Mouse (Mus musculus) intestine, postnatal 0 days (tissue): Measurements from ENCODE around the gene Ypel1. TPM values are rescaled to one million over a fixed set of nuclear protein-coding genes. Genes with fewer than 3 reads are reported as not detected.

ENCODE experiments used
- ATAC-seq: fragments of 200-750 bp; cut with Nextera tagmentation; 2 replicates; pipeline ENCODE4 v1.8.0; 2017; ENCODE audit warnings: mild to moderate bottlenecking, moderate TSS enrichment, moderate library complexity
- H3K27ac ChIP-seq: fragments of 300-500 bp; sonication (generic); 2 replicates; pipeline ENCODE4 v1.5.1; 2014; ENCODE audit warnings: mild to moderate bottlenecking, low read depth, low read length, moderate library complexity
- H3K27me3 ChIP-seq: fragments of 300-500 bp; sonication (generic); replicated peaks from 2 replicates; pipeline ENCODE4 v1.6.1; 2014; ENCODE audit warnings: low read length, mixed read lengths; ENCODE audit not compliant: control insufficient read depth, insufficient read depth
- H3K36me3 ChIP-seq: fragments of 300-500 bp; sonication (generic); 2 replicates; pipeline ENCODE4 v1.6.1; 2014; ENCODE audit warnings: mild to moderate bottlenecking, moderate library complexity; ENCODE audit not compliant: control insufficient read depth, insufficient read depth
- H3K4me1 ChIP-seq: fragments of 300-500 bp; sonication (generic); replicated peaks from 2 replicates; pipeline ENCODE4 v1.6.1; 2014; ENCODE audit warnings: antibody characterized with exemption, low read length, mixed read lengths; ENCODE audit not compliant: control insufficient read depth, insufficient read depth
- H3K4me2 ChIP-seq: fragments of 300-500 bp; sonication (generic); replicated peaks from 2 replicates; pipeline ENCODE4 v1.6.1; 2014; ENCODE audit warnings: low read depth, mild to moderate bottlenecking, moderate library complexity
- H3K4me3 ChIP-seq: fragments of 300-500 bp; sonication (generic); 2 replicates; pipeline ENCODE4 v1.5.1; 2014; ENCODE audit warnings: low read depth, low read length
- H3K9ac ChIP-seq: fragments of 300-500 bp; sonication (generic); 2 replicates; pipeline ENCODE4 v1.6.1; 2014; ENCODE audit warnings: mild to moderate bottlenecking, low read depth, low read length
- H3K9me3 ChIP-seq: fragments of 300-500 bp; sonication (generic); 2 replicates; pipeline ENCODE4 v1.6.1; 2016; ENCODE audit warnings: mixed run types; ENCODE audit not compliant: control insufficient read depth
- CTCF ChIP-seq: sonication (generic); IDR thresholded peaks from 2 replicates; pipeline ENCODE4 v1.5.1; 2016; ENCODE audit warnings: low read depth, mild to moderate bottlenecking, control low read depth, antibody characterized with exemption, moderate library complexity
- WGBS: fragments of 180-500 bp; shearing (Covaris S2); extraction: QIAGEN DNeasy Blood & Tissue Kit; methylation state at CpG from one replicate; pipeline ENCODE4 v1.1.7; 2014; 5-methylcytosine and 5-hydroxymethylcytosine counted together
- polyA plus RNA-seq: library from polyadenylated mRNA; unstranded; fragments of >200 nt; fragmentation: Nextera tagmentation; extraction: Ambion mirVana; gene quantifications from 2 replicates; pipeline ENCODE4 v1.2.1, GENCODE M21; 2015

The Ypel1 gene
- polyA plus RNA-seq, 1 experiment from 2014 or later: 3.6 TPM

DNA sequence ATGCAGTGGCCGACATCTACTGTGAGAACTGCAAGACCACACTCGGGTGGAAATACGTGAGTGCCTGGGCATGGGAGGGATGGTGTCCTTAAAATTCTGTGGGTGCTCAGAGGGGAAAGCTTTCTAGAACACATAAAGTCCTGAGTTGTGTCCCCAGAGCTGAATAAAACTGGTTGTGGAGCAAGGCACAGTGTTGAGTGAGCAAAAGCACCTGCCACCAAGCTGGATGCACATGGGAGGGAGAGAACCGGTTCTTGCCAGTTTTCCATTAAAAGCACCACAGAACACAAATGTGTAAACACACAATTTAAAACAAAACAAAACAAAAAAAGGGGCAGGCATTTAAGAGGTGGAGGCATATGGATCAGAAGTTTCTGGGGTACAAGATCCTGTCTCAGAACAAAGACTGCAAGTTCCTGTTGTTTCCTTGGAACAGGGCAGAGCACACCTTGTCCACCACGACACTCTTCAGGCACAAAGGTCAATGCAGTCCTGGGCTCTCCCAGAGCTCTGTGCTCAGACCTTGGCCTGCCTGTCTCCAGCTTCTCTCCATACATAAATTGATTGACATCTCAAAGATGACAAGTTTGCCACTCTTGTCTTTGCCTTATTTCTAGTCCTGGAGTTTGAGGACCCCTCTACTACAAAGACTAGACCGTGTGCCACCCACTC, 12.8 kb downstream of the Ypel1 start:
- no peak overlapping the region for H3K4me3 ChIP-seq
- peak overlapping the region; percentile 47 for H3K27ac ChIP-seq
- H3K4me2 ChIP-seq: no peak overlapping the region
- H3K27me3 ChIP-seq: no peaks in the 10 kb centered on the region
- no peaks in the 10 kb centered on the region for H3K4me1 ChIP-seq
- peaks cover 29% of the 10 kb centered on the region for H3K36me3 ChIP-seq
- no peak overlapping the region for H3K9ac ChIP-seq
- H3K9me3 ChIP-seq: no peaks in the 10 kb centered on the region
- no peak for TF ChIP-seq CTCF
- WGBS: 78% methylated on average over 6 of the region's 6 CpGs
- peak; percentile 73 for ATAC-seq

DNA sequence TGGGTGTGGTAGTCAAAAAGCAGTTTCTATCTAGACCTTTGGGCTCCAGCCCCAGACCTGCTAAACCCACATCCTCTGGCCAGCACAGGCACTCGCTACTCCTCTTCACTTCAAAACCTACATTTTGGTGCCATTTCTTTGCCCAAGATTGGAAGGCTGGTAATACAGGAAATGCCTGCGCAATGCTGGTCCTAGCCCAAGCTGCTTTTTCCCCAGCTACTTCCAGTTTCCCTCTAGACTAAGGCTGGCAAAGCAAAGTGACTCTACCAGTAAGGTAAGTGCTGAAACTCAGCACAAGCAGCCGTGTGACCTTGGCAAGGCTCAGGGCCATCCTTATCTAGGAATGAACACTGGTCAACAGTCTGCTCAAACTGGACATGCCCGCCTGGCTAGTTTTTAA, 16.1 kb downstream of the Ypel1 start:
- H3K4me2 ChIP-seq: no peak overlapping the region
- no peak overlapping the region for H3K9ac ChIP-seq
- no peak overlapping the region for H3K4me3 ChIP-seq
- no peaks in the 10 kb centered on the region for H3K27me3 ChIP-seq
- peaks cover 63% of the 10 kb centered on the region for H3K36me3 ChIP-seq
- no peak for ATAC-seq
- 74% methylated on average over 4 of the region's 4 CpGs for WGBS
- no peaks in the 10 kb centered on the region for H3K9me3 ChIP-seq
- TF ChIP-seq CTCF: no peak
- H3K4me1 ChIP-seq: no peaks in the 10 kb centered on the region
- peak overlapping the region; percentile 22 for H3K27ac ChIP-seq

DNA sequence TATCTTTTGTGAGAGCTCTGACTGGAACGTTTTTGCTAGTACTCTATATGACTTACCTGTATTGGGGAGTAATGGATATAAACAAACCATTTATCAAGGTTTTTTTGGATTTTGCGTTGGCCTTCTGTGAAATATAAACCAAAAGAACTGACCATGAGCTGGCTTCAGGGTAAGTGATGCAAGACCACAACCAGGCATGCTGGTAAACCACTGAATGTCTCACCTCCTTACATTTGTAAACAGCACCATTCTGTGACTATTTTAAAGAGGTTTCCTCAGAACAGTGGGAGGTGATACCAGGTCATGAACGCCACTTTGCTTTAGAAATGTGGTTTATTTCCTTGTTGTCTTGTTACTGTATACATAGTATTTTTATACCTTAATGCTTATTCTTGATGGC, 16.7 kb downstream of the Ypel1 start:
- H3K4me3 ChIP-seq: no peak overlapping the region
- H3K36me3 ChIP-seq: peaks cover 69% of the 10 kb centered on the region
- H3K27me3 ChIP-seq: no peaks in the 10 kb centered on the region
- 57% methylated on average over 3 of the region's 3 CpGs for WGBS
- TF ChIP-seq CTCF: no peak
- H3K9me3 ChIP-seq: no peaks in the 10 kb centered on the region
- H3K27ac ChIP-seq: no peak overlapping the region
- no peaks in the 10 kb centered on the region for H3K4me1 ChIP-seq
- no peak overlapping the region for H3K9ac ChIP-seq
- no peak overlapping the region for H3K4me2 ChIP-seq
- no peak for ATAC-seq

DNA sequence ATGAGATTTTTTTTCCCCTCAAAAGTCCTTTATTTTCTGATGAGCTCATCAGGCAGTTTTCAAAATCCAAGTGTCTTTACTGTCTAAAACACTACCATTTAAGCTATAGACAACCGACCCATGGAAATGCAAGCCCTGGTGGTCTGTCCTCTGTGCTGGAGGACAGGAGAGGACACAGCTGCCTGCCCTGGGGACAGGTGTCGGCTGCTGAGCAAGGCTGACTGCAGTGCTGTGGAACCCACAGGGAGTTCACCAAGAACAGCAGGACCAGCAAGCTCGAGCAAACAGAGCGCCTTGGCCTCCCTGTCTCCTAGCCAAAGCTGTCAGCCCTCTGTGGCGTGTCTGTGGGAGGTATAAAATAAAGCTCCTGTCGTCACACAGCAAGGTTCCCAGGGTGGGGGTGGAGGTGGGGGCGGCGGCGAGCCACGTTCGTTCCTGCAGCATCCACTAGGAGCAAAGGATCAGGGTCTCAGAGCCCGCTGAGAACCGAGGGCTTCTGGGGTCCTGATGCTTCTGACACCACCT, 17.2 kb downstream of the Ypel1 start:
- TF ChIP-seq CTCF: no peak
- Histone ChIP-seq H3K36me3 (peaks cover 74% of the 10 kb centered on the region), H3K4me2 (no peak overlapping the region), H3K27me3 (no peaks in the 10 kb centered on the region), H3K4me3 (no peak overlapping the region), H3K9me3 (no peaks in the 10 kb centered on the region), H3K27ac (no peak overlapping the region), H3K9ac (no peak overlapping the region), H3K4me1 (no peaks in the 10 kb centered on the region)
- no peak for ATAC-seq
- 75% methylated on average over 13 of the region's 13 CpGs for WGBS

DNA sequence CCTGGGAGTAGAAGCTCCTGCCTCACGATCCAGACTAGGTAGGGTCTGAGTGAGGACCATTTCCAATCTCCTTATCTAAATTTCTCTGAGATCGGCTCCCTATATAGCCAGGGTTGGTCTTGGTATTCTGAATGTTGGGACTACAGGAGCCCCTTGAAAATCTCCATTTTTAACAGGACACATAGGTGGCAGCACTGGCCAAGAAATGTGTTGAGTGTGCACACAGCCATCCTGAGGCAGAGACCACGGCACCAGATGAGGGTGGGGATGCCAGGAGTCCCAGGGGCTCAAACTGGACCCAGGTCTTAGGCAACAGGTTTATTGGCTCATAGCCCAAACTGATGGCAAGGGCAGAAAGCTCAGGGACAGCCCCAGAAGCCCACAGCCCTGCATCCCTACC, 18.9 kb downstream of the Ypel1 start:
- ATAC-seq: no peak
- Histone ChIP-seq H3K36me3 (peaks cover 87% of the 10 kb centered on the region), H3K27me3 (no peaks in the 10 kb centered on the region), H3K9me3 (no peaks in the 10 kb centered on the region), H3K27ac (no peak overlapping the region), H3K4me1 (no peaks in the 10 kb centered on the region), H3K4me3 (no peak overlapping the region), H3K9ac (no peak overlapping the region), H3K4me2 (no peak overlapping the region)
- no peak for TF ChIP-seq CTCF
- WGBS: 67% methylated on average over 3 of the region's 3 CpGs

DNA sequence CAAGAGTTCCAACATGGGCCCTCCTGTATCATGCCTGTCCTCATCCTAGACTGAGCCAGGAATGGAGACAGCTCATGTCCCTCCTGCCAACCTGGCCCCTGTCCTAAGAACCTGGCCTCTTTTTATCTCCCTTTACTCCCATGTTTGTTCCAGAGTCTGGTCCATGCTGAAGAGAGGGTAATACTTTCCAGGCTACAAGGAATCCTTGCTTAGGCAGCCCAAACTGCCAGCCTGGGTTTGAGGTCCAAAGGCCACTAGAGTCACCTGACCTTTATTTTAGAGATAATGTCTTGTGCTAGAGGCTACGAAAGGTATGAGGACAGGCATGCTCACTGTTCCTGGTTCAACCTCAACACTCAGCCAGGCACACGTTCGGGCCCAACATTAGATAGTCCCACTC, 27.4 kb downstream of the Ypel1 start:
- 54% methylated on average over 3 of the region's 3 CpGs for WGBS
- Histone ChIP-seq H3K4me1 (no peaks in the 10 kb centered on the region), H3K36me3 (peaks cover 73% of the 10 kb centered on the region), H3K27me3 (no peaks in the 10 kb centered on the region), H3K27ac (peak overlapping the region; percentile 52), H3K9ac (no peak overlapping the region), H3K4me2 (no peak overlapping the region), H3K4me3 (no peak overlapping the region), H3K9me3 (no peaks in the 10 kb centered on the region)
- TF ChIP-seq CTCF: no peak
- peak; percentile 76 for ATAC-seq
